Mouse (Mus musculus) right cerebral cortex, adult 18-20 months (tissue): ENCODE measurements at regions not wholly inside any gene's neighbourhood (a gene's known extent, or its start where the extent isn't known, plus 50 kb on each side); places are given as distances from the start of the nearest gene placed in this dataset.

Source experiments
- DNase-seq: peaks from one replicate; pipeline ENCODE4 v3.0.0; 2022; ENCODE audit warnings: mixed read lengths

- no peak for DNase-seq
Measured at GRCm38 (mm10) chr4:87665149-87665548, 368.0 kb downstream of the Mllt3 start.

DNA sequence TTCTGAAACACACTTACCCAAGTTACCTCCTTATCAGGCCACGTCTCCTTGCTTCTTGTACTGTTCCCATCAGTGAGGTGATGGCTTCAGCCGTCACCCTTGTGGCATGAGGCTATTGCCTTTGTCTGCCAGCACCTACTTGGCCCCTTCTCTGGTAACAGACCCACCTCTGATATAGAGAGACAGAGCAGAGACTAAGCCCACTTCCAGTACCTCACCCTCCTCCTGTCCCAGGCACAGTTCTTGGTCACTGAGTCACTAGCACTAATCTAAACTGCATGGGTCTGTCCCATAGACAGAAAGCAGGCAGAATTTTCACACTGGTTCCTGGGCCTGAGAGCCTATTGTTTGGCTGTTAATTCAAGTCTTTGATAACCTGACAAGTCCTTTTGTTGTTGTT, 370.3 kb downstream of the Mllt3 start:
- no peak for DNase-seq

DNA sequence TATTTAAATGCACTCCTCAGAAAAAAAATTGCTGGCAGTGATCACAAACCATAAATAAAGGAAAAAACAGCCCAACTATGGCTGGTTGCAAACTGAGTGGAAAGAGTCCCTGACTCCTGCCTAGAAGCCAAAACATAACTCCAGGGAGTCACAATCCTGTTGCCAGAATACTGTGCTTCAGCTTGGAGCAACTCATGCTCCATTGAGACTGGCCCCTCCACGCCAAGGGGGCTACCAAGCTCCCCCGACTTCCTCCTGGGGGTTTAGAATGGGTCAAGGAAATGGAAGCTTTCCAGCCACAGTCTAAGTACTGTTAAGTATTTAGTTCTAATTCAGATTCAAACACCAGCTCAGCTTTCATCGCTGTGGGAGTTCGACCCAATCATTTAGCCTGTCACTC, 374.8 kb downstream of the Mllt3 start:
- DNase-seq: no peak

- no peak for DNase-seq
Measured at GRCm38 (mm10) chr4:87657855-87658254, 375.3 kb downstream of the Mllt3 start.

- no peak for DNase-seq
Measured at GRCm38 (mm10) chr4:87653440-87654165, 379.6 kb downstream of the Mllt3 start.

GRCm38 (mm10) chr4:87652314-87652934, 380.7 kb downstream of the Mllt3 start:
- no peak for DNase-seq

DNA sequence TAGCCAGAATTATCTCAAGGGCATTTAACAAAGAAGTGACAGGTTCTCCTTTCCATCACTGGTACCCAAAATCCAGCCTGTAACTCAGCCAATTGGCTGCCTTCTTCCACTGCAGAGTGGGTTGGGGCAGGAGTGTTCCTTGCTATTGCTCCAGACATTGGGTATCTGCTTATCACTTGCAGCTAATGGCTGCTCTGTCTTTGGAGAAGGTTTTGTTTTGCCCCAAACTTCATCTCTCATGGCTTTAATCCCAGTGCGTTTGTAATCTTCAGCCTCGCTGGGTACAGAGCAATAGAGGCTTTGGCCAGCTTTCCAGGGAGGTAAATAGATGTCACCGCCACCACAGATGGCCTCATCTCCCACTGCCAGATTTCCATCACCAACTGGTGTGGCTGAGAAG, 381.9 kb downstream of the Mllt3 start:
- DNase-seq: no peak

DNA sequence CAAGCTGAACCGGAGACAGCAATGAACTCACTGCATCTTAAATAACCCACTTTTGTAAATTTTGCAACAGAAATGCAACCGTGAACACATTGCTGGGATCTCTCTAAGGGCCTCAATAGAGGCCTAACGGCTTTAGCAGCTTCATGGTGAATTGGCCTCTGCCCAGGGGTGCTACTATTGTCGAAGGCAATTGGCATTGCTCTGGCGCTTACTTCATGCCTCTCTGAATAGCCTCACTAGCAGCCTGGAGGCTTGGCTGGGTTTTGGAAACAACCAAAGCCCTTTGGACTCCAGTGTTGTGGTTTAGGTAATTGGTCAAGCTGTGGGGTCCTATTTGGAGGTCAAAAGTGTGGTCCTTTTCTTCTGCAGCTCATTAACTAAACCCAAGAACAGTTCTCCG, 382.3 kb downstream of the Mllt3 start:
- peak; percentile 23 for DNase-seq

GRCm38 (mm10) chr4:87650393-87650792, 382.8 kb downstream of the Mllt3 start:
- no peak for DNase-seq

- no peak for DNase-seq
Measured at GRCm38 (mm10) chr4:87648919-87649318, 384.2 kb downstream of the Mllt3 start.

DNA sequence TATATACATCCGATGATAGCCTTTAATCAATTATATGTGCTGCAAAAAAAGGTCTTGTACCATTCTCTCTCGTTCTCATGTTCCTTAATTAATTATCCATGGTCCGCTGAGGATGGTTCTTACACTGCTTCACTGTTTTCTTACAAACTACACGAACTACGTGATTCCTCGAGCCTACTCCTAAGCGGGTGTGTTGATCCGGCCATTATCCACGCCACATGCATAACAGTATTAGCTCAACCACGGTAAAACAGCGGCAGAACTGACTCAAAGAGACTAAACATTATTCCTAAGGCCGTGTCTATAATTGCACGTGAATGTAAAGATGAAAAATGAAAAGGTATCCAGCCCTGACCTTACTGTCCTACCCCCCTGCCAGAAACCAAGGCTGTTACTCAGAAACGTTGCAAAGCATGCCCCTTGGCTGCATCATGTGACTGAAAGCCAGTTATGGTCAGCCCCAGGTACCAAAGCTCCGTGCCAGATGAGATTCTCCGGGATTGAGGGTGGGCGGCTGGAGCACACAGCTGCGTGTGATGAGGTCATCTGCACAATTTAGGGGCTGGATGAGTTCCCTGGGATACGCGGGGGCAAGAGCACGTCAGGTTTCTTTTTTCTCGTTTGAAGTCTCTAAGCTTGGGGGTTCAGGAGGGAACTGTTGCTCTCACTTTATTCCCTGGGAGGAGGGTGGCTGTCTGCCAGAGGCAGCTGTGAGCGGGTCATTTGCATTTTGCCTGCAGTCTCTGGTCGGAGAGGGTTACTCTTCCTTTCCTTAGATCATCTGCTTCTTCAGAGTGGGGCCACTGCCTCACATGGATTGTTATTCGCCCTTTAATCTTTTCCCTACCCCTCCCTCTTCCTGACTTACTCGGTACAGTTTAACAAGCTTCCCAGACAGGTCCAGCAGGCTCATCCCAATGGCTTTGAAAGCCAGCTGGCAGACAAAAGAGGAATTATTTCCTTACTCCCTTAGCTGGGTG, 384.9 kb downstream of the Mllt3 start:
- peak; percentile 16 for DNase-seq

DNA sequence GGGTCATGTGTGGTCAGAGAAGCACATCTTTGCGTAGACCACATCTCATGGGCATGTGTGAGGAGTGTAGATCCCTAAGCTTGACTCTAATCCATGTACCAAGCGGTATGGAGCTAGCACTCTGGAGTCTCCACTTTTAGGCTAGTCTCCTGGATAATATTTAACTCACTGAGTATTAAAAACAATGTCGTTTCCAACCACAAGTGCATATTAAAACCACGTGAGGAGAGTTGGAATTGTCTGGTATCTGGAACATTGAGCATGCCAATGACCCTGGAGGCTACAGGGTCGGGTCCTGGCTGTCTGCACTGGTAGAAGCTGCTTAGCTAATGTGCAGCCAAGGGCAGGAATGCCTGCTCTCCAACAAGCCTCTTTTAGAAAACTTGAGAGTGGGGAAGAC, 391.2 kb downstream of the Mllt3 start:
- DNase-seq: no peak

GRCm38 (mm10) chr4:87641551-87641950, 391.6 kb downstream of the Mllt3 start:
- DNase-seq: no peak

GRCm38 (mm10) chr4:87638380-87638646, 394.9 kb downstream of the Mllt3 start:
- DNase-seq: no peak

GRCm38 (mm10) chr4:87637629-87638379, 395.4 kb downstream of the Mllt3 start:
- DNase-seq: no peak

GRCm38 (mm10) chr4:87611116-87611515, 380.8 kb upstream of the Slc24a2 start:
- no peak for DNase-seq

- no peak for DNase-seq
Measured at GRCm38 (mm10) chr4:87593644-87594043, 363.4 kb upstream of the Slc24a2 start.

GRCm38 (mm10) chr4:87590797-87591196, 360.5 kb upstream of the Slc24a2 start:
- no peak for DNase-seq

- no peak for DNase-seq
Measured at GRCm38 (mm10) chr4:87578164-87578563, 347.9 kb upstream of the Slc24a2 start.

GRCm38 (mm10) chr4:87570950-87571349, 340.7 kb upstream of the Slc24a2 start:
- DNase-seq: no peak

GRCm38 (mm10) chr4:87570470-87570891, 340.2 kb upstream of the Slc24a2 start:
- peak; percentile 27 for DNase-seq

GRCm38 (mm10) chr4:87566616-87567015, 336.3 kb upstream of the Slc24a2 start:
- DNase-seq: peak; percentile 24

DNA sequence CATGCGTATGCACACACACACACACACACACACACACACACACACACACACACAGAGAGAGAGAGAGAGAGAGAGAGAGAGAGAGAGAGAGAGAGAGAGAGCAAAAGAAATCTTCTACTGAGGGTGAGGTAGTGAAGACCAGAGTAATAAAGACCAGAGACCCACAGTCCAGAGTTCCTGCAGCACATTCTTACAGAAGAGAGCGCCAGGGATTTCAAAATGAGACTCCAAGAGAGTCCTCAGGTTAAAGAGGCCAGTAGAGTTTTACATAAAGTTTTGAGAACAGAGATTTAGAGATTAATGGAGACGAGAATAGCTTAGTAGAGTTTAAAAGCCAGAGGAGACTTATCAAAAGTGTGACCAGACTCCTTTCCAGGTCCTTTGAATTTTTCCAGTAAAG, 324.6 kb upstream of the Slc24a2 start:
- DNase-seq: no peak
